In genomic region chr17:4994813-4995560, GRCm38 (mm10) we compare ENCODE assay signal across 8 mouse cellular contexts. TPM values are rescaled to one million over a fixed set of nuclear protein-coding genes. Genes with fewer than 3 reads are reported as not detected.
DNase-seq lines count a peak whose midpoint lies in the region; ATAC-seq and TF ChIP-seq lines count a peak whose summit lies in the region.

No protein-coding gene starts in this region.

- H3K27me3 ChIP-seq in embryonic facial prominence, embryonic 14.5 days (replicated peaks; ENCODE audit: control insufficient read depth, insufficient read depth, low read length): no peaks in the 10 kb centered on the region
- no peaks in the 10 kb centered on the region for H3K27me3 ChIP-seq in heart, embryonic 10.5 days (ENCODE audit: insufficient read depth, poor library complexity, severe bottlenecking)
- no peaks in the 10 kb centered on the region for H3K27me3 ChIP-seq in kidney, embryonic 14.5 days (ENCODE audit: control insufficient read depth, insufficient read depth, low read length)
- no peaks in the 10 kb centered on the region for H3K27me3 ChIP-seq in liver, embryonic 14.5 days (ENCODE audit: control insufficient read depth, insufficient read depth, low read length)
- H3K27me3 ChIP-seq in stomach, postnatal 0 days (ENCODE audit: control insufficient read depth, insufficient read depth, low read length): no peaks in the 10 kb centered on the region

- 0% methylated on average over 7 of the region's 81 CpGs for WGBS in embryonic facial prominence, embryonic 14.5 days
- under 1% methylated on average over 70 of the region's 81 CpGs for WGBS in heart, embryonic 10.5 days
- under 1% methylated on average over 51 of the region's 81 CpGs for WGBS in kidney, embryonic 14.5 days
- WGBS in liver, embryonic 14.5 days (ENCODE audit: insufficient replicate concordance): under 1% methylated on average over 70 of the region's 81 CpGs
- whole genome bisulfite sequencing in stomach, postnatal 0 days: 0% methylated on average over 33 of the region's 81 CpGs

- H3K27ac ChIP-seq in embryonic facial prominence, embryonic 14.5 days (replicated peaks; ENCODE audit: low read depth, low read length): peak overlapping the region; percentile 100
- H3K27ac ChIP-seq in heart, embryonic 10.5 days: peak overlapping the region; percentile 99
- H3K27ac ChIP-seq in kidney, embryonic 14.5 days (ENCODE audit: low read depth, low read length): peak overlapping the region; percentile 100
- peak overlapping the region; percentile 76 for H3K27ac ChIP-seq in liver, embryonic 14.5 days
- peak overlapping the region; percentile 100 for H3K27ac ChIP-seq in stomach, postnatal 0 days (replicated peaks)

- TF ChIP-seq CTCF in liver, embryonic 14.5 days (IDR thresholded peaks at IDR 0.05; ENCODE audit: low read depth): no peak
- TF ChIP-seq CTCF in stomach, postnatal 0 days (IDR thresholded peaks at IDR 0.05; ENCODE audit: low read depth): no peak

- H3K9me3 ChIP-seq in embryonic facial prominence, embryonic 14.5 days (ENCODE audit: control insufficient read depth, low read length): no peaks in the 10 kb centered on the region
- no peaks in the 10 kb centered on the region for H3K9me3 ChIP-seq in heart, embryonic 10.5 days
- no peaks in the 10 kb centered on the region for H3K9me3 ChIP-seq in kidney, embryonic 14.5 days (ENCODE audit: control insufficient read depth, low read length)
- no peaks in the 10 kb centered on the region for H3K9me3 ChIP-seq in liver, embryonic 14.5 days (ENCODE audit: control insufficient read depth, low read length)
- no peaks in the 10 kb centered on the region for H3K9me3 ChIP-seq in stomach, postnatal 0 days (ENCODE audit: control insufficient read depth, low read length)

- H3K36me3 ChIP-seq in embryonic facial prominence, embryonic 14.5 days (ENCODE audit: control insufficient read depth, insufficient read depth, low read length): no peaks in the 10 kb centered on the region
- no peaks in the 10 kb centered on the region for H3K36me3 ChIP-seq in heart, embryonic 10.5 days
- H3K36me3 ChIP-seq in kidney, embryonic 14.5 days (ENCODE audit: control insufficient read depth, insufficient read depth, low read length): no peaks in the 10 kb centered on the region
- H3K36me3 ChIP-seq in liver, embryonic 14.5 days (replicated peaks; ENCODE audit: control insufficient read depth, insufficient read depth, low read depth): no peaks in the 10 kb centered on the region
- H3K36me3 ChIP-seq in stomach, postnatal 0 days (ENCODE audit: control insufficient read depth, insufficient read depth, low read length): no peaks in the 10 kb centered on the region

- peaks cover 12% of the 10 kb centered on the region for H3K4me1 ChIP-seq in embryonic facial prominence, embryonic 14.5 days (ENCODE audit: control insufficient read depth, insufficient read depth, low read length)
- no peaks in the 10 kb centered on the region; the same call in 1 of the 2 replicates for H3K4me1 ChIP-seq in heart, embryonic 10.5 days
- peaks cover 8% of the 10 kb centered on the region for H3K4me1 ChIP-seq in kidney, embryonic 14.5 days (ENCODE audit: control insufficient read depth, insufficient read depth, low read length)
- peaks cover 6 to 13% of the 10 kb centered on the region in 2 experiments; a peak in 3 of 4 replicates for H3K4me1 ChIP-seq in liver, embryonic 14.5 days (replicated peaks; ENCODE audit: control insufficient read depth in 2 of 2, insufficient read depth in 2 of 2, low read length in 1 of 2)
- no peaks in the 10 kb centered on the region; the same call in 1 of the 2 replicates for H3K4me1 ChIP-seq in stomach, postnatal 0 days (replicated peaks; ENCODE audit: control insufficient read depth, insufficient read depth)

- DNase-seq in CD4-positive helper T cell, adult 2 months (ENCODE audit: low read depth, low spot score): peak; percentile 84
- peak; percentile 43 to 59 for DNase-seq in adrenal gland, postnatal 4 days (ENCODE audit: low spot score in 2 of 2)
- peak; percentile 81 for DNase-seq in embryonic facial prominence, embryonic 14.5 days (ENCODE audit: low spot score)
- DNase-seq in heart, embryonic 10.5 days (ENCODE audit: low spot score): peak; percentile 87
- DNase-seq in liver, embryonic 14.5 days (ENCODE audit: low read depth in 3 of 3, low spot score in 3 of 3): peak in 2 of 3 experiments; percentile 37 to 46
- DNase-seq in neural tube, embryonic 10.5 days (ENCODE audit: extremely low spot score, low spot score): peak; percentile 81
- peak; percentile 72 for DNase-seq in stomach, postnatal 0 days (ENCODE audit: low spot score)

- H3K4me2 ChIP-seq in embryonic facial prominence, embryonic 14.5 days (ENCODE audit: low read depth, low read length): peak overlapping the region; percentile 63
- H3K4me2 ChIP-seq in kidney, embryonic 14.5 days (replicated peaks; ENCODE audit: low read depth, low read length): peak overlapping the region; percentile 56
- H3K4me2 ChIP-seq in liver, embryonic 14.5 days (ENCODE audit: low read depth): peak overlapping the region; percentile 94
- peak overlapping the region; percentile 86 for H3K4me2 ChIP-seq in stomach, postnatal 0 days (replicated peaks; ENCODE audit: low read depth)

- no peak for TF ChIP-seq EP300 in liver, embryonic 14.5 days (IDR thresholded peaks at IDR 0.05; ENCODE audit: low read depth)
- no peak for TF ChIP-seq EP300 in stomach, postnatal 0 days (optimal IDR thresholded peaks at IDR 0.05)

- ATAC-seq in embryonic facial prominence, embryonic 14.5 days (ENCODE audit: low read depth): peak; percentile 63
- ATAC-seq in kidney, embryonic 14.5 days (ENCODE audit: low FRiP score, low TSS enrichment): peak; percentile 71
- peak; percentile 60 for ATAC-seq in liver, embryonic 14.5 days (ENCODE audit: insufficient read depth)
- ATAC-seq in stomach, postnatal 0 days (ENCODE audit: low FRiP score, low TSS enrichment): peak; percentile 63

- H3K4me3 ChIP-seq in embryonic facial prominence, embryonic 14.5 days (ENCODE audit: low read depth, low read length): peak overlapping the region; percentile 97
- H3K4me3 ChIP-seq in heart, embryonic 10.5 days: peak overlapping the region; percentile 94
- peak overlapping the region; percentile 86 for H3K4me3 ChIP-seq in kidney, embryonic 14.5 days (ENCODE audit: low read length)
- H3K4me3 ChIP-seq in liver, embryonic 14.5 days (ENCODE audit: insufficient read depth in 1 of 2, low read depth in 2 of 2, low read length in 2 of 2): peak overlapping the region; percentile 59 to 97
- H3K4me3 ChIP-seq in stomach, postnatal 0 days (ENCODE audit: low read depth, low read length): peak overlapping the region; percentile 97

- H3K9ac ChIP-seq in embryonic facial prominence, embryonic 14.5 days (ENCODE audit: low read depth, low read length): peak overlapping the region; percentile 100
- H3K9ac ChIP-seq in kidney, embryonic 14.5 days (ENCODE audit: low read depth, low read length): peak overlapping the region; percentile 99
- H3K9ac ChIP-seq in liver, embryonic 14.5 days (replicated peaks): peak overlapping the region; percentile 99
- H3K9ac ChIP-seq in stomach, postnatal 0 days (ENCODE audit: low read length): peak overlapping the region; percentile 99

RNA-seq across cellular contexts. Expression of gene Arid1b, which starts 0.9 kb away (rescaled TPM):
- 100 to 1,000 TPM in 1 of 2 experiments, 10 to 100 TPM in 1; 92.8 to 107 TPM for total RNA-seq in adrenal gland, postnatal 4 days (2021)
- 12.4 and 14.3 TPM in 2 replicates for polyA plus RNA-seq in embryonic facial prominence, embryonic 14.5 days (2014; fragmentation: Nextera tagmentation; extraction: Ambion mirVana)
- polyA plus RNA-seq in heart, embryonic 10.5 days (2016; fragmentation: Nextera tagmentation; extraction: Ambion mirVana): 6.1 and 8.4 TPM in 2 replicates
- 17.1 and 19.2 TPM in 2 replicates for polyA plus RNA-seq in kidney, embryonic 14.5 days (2014; fragmentation: Nextera tagmentation; extraction: Ambion mirVana)
- polyA plus RNA-seq in liver, embryonic 14.5 days (2012; rRNA removed): 2.3 and 2.6 TPM in 2 replicates
- 2.9 and 3.1 TPM in 2 replicates for polyA plus RNA-seq in liver, embryonic 14.5 days (2014; fragmentation: Nextera tagmentation; extraction: Ambion mirVana)
- polyA plus RNA-seq in stomach, postnatal 0 days (2015; fragmentation: Nextera tagmentation; extraction: Ambion mirVana): 5.6 and 5.9 TPM in 2 replicates

Comparison
In these comparisons a context has a peak if more than half of its experiments do, and no peak if none do; other contexts are left out.
1. Peak in every context shown above with its lines: DNase-seq, ATAC-seq, H3K4me3 ChIP-seq and H3K27ac ChIP-seq.